Mouse (Mus musculus): ENCODE measurements at regions not wholly inside any gene's neighbourhood (a gene's known extent, or its start where the extent isn't known, plus 50 kb on each side); places are given as distances from the start of the nearest gene placed in this dataset.

- DNase-seq (ENCODE audit: low spot score in 2 of 2), result no peak
These were observed 64.3 kb upstream of the Pard3b start for GRCm38 (mm10) chr1:61574276-61574675.

GRCm38 (mm10) chr1:61576758-61577157 is 61.9 kb upstream of the Pard3b start:
- no peak for DNase-seq (ENCODE audit: low spot score in 2 of 2)

GRCm38 (mm10) chr1:61587251-61587650 is 51.4 kb upstream of the Pard3b start:
- no peak for DNase-seq (ENCODE audit: low spot score in 2 of 2)

Data from heart, adult 9 months (tissue).